Mouse (Mus musculus) G1E (cell line): ENCODE measurements around the gene Zfp260.

Experiments used
- CTCF ChIP-seq: IDR thresholded peaks from 2 replicates; pipeline ENCODE4 v1.5.1; 2012; ENCODE audit warnings: low read depth, low read length, inconsistent platforms, mixed read lengths
- GATA1 ChIP-seq: IDR thresholded peaks from 2 replicates; pipeline ENCODE4 v1.6.1; 2012; ENCODE audit warnings: borderline replicate concordance, low read length, inconsistent platforms, mixed read lengths
- POLR2AphosphoS5 ChIP-seq: IDR thresholded peaks from 2 replicates; pipeline ENCODE4 v1.6.1; 2012; ENCODE audit warnings: low read depth, low read length, inconsistent platforms; ENCODE audit not compliant: insufficient replicate concordance
- TAL1 ChIP-seq: conservative IDR thresholded peaks from 2 replicates; pipeline ENCODE4 v1.6.1; 2012; ENCODE audit warnings: low read depth, low read length, inconsistent platforms, mixed read lengths

- TF ChIP-seq CTCF: no peak
- TF ChIP-seq GATA1: no peak
- no peak for TF ChIP-seq POLR2AphosphoS5
- no peak for TF ChIP-seq TAL1
Observed at GRCm38 (mm10) chr7:30094646-30095429, at the start of gene Zfp260.
